ENCODE assay signal across 24 mouse cellular contexts in genomic region chr4:87860723-87861122, GRCm38 (mm10).
DNase-seq lines count a peak whose midpoint lies in the region; ATAC-seq and TF ChIP-seq lines count a peak whose summit lies in the region.
"Had no signal": no experiment of that assay in that cellular context is flagged by ENCODE, and none has a peak within 500 bp of the region (broad histone marks: within the 10 kb centered on the region; RNA-seq: fewer than 3 reads in every experiment).

No protein-coding gene starts in this region.

- no peaks in the 10 kb centered on the region for H3K27me3 ChIP-seq in neural tube, embryonic 15.5 days (replicated peaks)
- no peaks in the 10 kb centered on the region for H3K27me3 ChIP-seq in intestine, embryonic 16.5 days (replicated peaks; ENCODE audit: control insufficient read depth, insufficient read depth, low read length)
- H3K27me3 ChIP-seq in small intestine, adult 2 months (ENCODE audit: control insufficient read depth, insufficient read depth, low read length) = no peaks in the 10 kb centered on the region
- H3K27me3 ChIP-seq: embryonic facial prominence, embryonic 13.5 days; embryonic facial prominence, embryonic 15.5 days; forebrain, embryonic 12.5 days; Patski had no signal

- no peaks in the 10 kb centered on the region for H3K9me3 ChIP-seq in neural tube, embryonic 15.5 days (replicated peaks)
- no peaks in the 10 kb centered on the region for H3K9me3 ChIP-seq in intestine, embryonic 16.5 days (ENCODE audit: control insufficient read depth, low read length)
- H3K9me3 ChIP-seq: embryonic facial prominence, embryonic 13.5 days; embryonic facial prominence, embryonic 15.5 days; forebrain, embryonic 10.5 days; forebrain, embryonic 12.5 days had no signal

- WGBS in neural tube, embryonic 15.5 days = 75% methylated on average over 5 of the region's 5 CpGs
- 57% methylated on average over 5 of the region's 5 CpGs for WGBS in intestine, embryonic 16.5 days
- WGBS in small intestine, adult 2 months = 45% methylated on average over 5 of the region's 5 CpGs

- no peak overlapping the region for H3K9ac ChIP-seq in neural tube, embryonic 15.5 days (replicated peaks)
- H3K9ac ChIP-seq in intestine, embryonic 16.5 days (ENCODE audit: low read depth, low read length) = no peak overlapping the region
- H3K9ac ChIP-seq: embryonic facial prominence, embryonic 13.5 days; embryonic facial prominence, embryonic 15.5 days; forebrain, embryonic 12.5 days had no signal

- peaks cover 17% of the 10 kb centered on the region for H3K4me1 ChIP-seq in neural tube, embryonic 15.5 days
- peaks cover 3% of the 10 kb centered on the region; the same call in 1 of the 2 replicates for H3K4me1 ChIP-seq in intestine, embryonic 16.5 days (ENCODE audit: control insufficient read depth, insufficient read depth, low read length)
- H3K4me1 ChIP-seq in small intestine, adult 2 months (ENCODE audit: control insufficient read depth, insufficient read depth, insufficient read length, low read length) = peaks cover 3% of the 10 kb centered on the region; the same call in 1 of the 2 replicates
- H3K4me1 ChIP-seq: embryonic facial prominence, embryonic 15.5 days had no signal

- H3K36me3 ChIP-seq in neural tube, embryonic 15.5 days = no peaks in the 10 kb centered on the region
- no peaks in the 10 kb centered on the region for H3K36me3 ChIP-seq in intestine, embryonic 16.5 days (ENCODE audit: control insufficient read depth, insufficient read depth, low read length)
- H3K36me3 ChIP-seq in small intestine, adult 2 months (ENCODE audit: control insufficient read depth, insufficient read depth, low read length) = no peaks in the 10 kb centered on the region
- H3K36me3 ChIP-seq: embryonic facial prominence, embryonic 13.5 days; embryonic facial prominence, embryonic 15.5 days; forebrain, embryonic 12.5 days had no signal

- H3K4me3 ChIP-seq in neural tube, embryonic 15.5 days (replicated peaks) = no peak overlapping the region
- no peak overlapping the region for H3K4me3 ChIP-seq in intestine, embryonic 16.5 days (ENCODE audit: low read length)
- no peak overlapping the region for H3K4me3 ChIP-seq in small intestine, adult 2 months (ENCODE audit: low read depth, low read length)
- H3K4me3 ChIP-seq: embryonic facial prominence, embryonic 13.5 days; embryonic facial prominence, embryonic 15.5 days; erythroblast, embryonic 14.5 days; forebrain, embryonic 10.5 days; forebrain, embryonic 12.5 days had no signal

- peak; percentile 10 for DNase-seq in neural tube, embryonic 10.5 days (ENCODE audit: extremely low spot score, low spot score)
- no peak for DNase-seq in Muller cell, postnatal 12 days (ENCODE audit: inconsistent ontology term)
- no peak for DNase-seq in right cerebral cortex, postnatal 14 days
- DNase-seq: adrenal gland, adult 8-10 months; adrenal gland, postnatal 14 days; adrenal gland, postnatal 36 days; cerebellum, adult 18-20 months; cerebellum, adult 8-10 months; cerebellum, adult 9-11 months; cerebellum, postnatal 14 days; cerebellum, postnatal 36 days; embryo, embryonic 11 days had no signal

- H3K27ac ChIP-seq in neural tube, embryonic 15.5 days (replicated peaks) = no peak overlapping the region
- H3K27ac ChIP-seq in intestine, embryonic 16.5 days (ENCODE audit: low read length) = peak overlapping the region; percentile 49; the same call in 1 of the 2 replicates
- 0 out of 2 replicates have a peak overlapping the region, but pooled peaks have one; percentile 56 for H3K27ac ChIP-seq in small intestine, adult 2 months (ENCODE audit: insufficient read depth, low read depth, low read length)
- H3K27ac ChIP-seq: embryonic facial prominence, embryonic 13.5 days; embryonic facial prominence, embryonic 15.5 days; forebrain, embryonic 10.5 days; forebrain, embryonic 12.5 days had no signal

- H3K4me2 ChIP-seq in neural tube, embryonic 15.5 days = no peak overlapping the region
- H3K4me2 ChIP-seq in intestine, embryonic 16.5 days (ENCODE audit: low read depth, low read length) = no peak overlapping the region
- H3K4me2 ChIP-seq: embryonic facial prominence, embryonic 13.5 days; embryonic facial prominence, embryonic 15.5 days; forebrain, embryonic 12.5 days had no signal

- no peak for TF ChIP-seq POLR2A in small intestine, adult 2 months (IDR thresholded peaks at IDR 0.05; ENCODE audit: low read depth, low read length)

- no peak for ATAC-seq in neural tube, embryonic 15.5 days (ENCODE audit: low FRiP score)
- ATAC-seq in intestine, embryonic 16.5 days = peak; percentile 90
- ATAC-seq: activated CD4-positive, CD25-positive, alpha-beta regulatory T cell, adult 4 months; forebrain, embryonic 14.5 days; forebrain, embryonic 16.5 days; Patski had no signal

- no peak for TF ChIP-seq CTCF in small intestine, adult 2 months (IDR thresholded peaks at IDR 0.05; ENCODE audit: extremely low read depth, insufficient read length, insufficient replicate concordance, low read depth, low read length)
